Mouse (Mus musculus) lung, embryonic 15.5 days (tissue): ENCODE data around the gene Klc4. TPM values are rescaled to one million over a fixed set of nuclear protein-coding genes. Genes with fewer than 3 reads are reported as not detected.

ENCODE experiments used
- ATAC-seq: fragments of 200-750 bp; cut with Nextera tagmentation; 2 replicates; pipeline ENCODE4 v1.8.0; 2017; ENCODE audit warnings: moderate number of reproducible peaks, borderline replicate concordance; ENCODE audit not compliant: low FRiP score, low TSS enrichment; ENCODE audit errors: extremely low read depth
- H3K27ac ChIP-seq: fragments of 300-500 bp; sonication (generic); 2 replicates; pipeline ENCODE4 v1.5.1; 2015; ENCODE audit warnings: moderate library complexity, mild to moderate bottlenecking, inconsistent platforms
- H3K27me3 ChIP-seq: fragments of 300-500 bp; sonication (generic); 2 replicates; pipeline ENCODE4 v1.6.1; 2015; ENCODE audit warnings: inconsistent platforms
- H3K36me3 ChIP-seq: fragments of 300-500 bp; sonication (generic); 2 replicates; pipeline ENCODE4 v1.6.1; 2015; ENCODE audit warnings: inconsistent platforms
- H3K4me1 ChIP-seq: fragments of 300-500 bp; sonication (generic); 2 replicates; pipeline ENCODE4 v1.6.1; 2015; ENCODE audit warnings: inconsistent platforms
- H3K4me2 ChIP-seq: fragments of 300-500 bp; sonication (generic); 2 replicates; pipeline ENCODE4 v1.6.1; 2015; ENCODE audit warnings: inconsistent platforms, mild to moderate bottlenecking, moderate library complexity
- H3K4me3 ChIP-seq: fragments of 300-500 bp; sonication (generic); 2 replicates; pipeline ENCODE4 v1.5.1; 2015; ENCODE audit warnings: mild to moderate bottlenecking, inconsistent platforms
- H3K9ac ChIP-seq: fragments of 300-500 bp; sonication (generic); 2 replicates; pipeline ENCODE4 v1.6.1; 2015; ENCODE audit warnings: inconsistent platforms
- H3K9me3 ChIP-seq: fragments of 300-500 bp; sonication (generic); 2 replicates; pipeline ENCODE4 v1.6.1; 2016; ENCODE audit warnings: inconsistent platforms
- WGBS: fragments of 180-500 bp; shearing (Covaris S2); methylation state at CpG from one replicate; pipeline ENCODE4 v1.1.7; 2015; 5-methylcytosine and 5-hydroxymethylcytosine counted together
- polyA plus RNA-seq: library from polyadenylated mRNA; unstranded; fragments of >200 nt; fragmentation: Nextera tagmentation; extraction: Ambion mirVana; gene quantifications from 2 replicates; pipeline ENCODE4 v1.2.1, GENCODE M21; 2015

The Klc4 gene
- polyA plus RNA-seq, 1 experiment from 2014 or later = 25.8 TPM

DNA sequence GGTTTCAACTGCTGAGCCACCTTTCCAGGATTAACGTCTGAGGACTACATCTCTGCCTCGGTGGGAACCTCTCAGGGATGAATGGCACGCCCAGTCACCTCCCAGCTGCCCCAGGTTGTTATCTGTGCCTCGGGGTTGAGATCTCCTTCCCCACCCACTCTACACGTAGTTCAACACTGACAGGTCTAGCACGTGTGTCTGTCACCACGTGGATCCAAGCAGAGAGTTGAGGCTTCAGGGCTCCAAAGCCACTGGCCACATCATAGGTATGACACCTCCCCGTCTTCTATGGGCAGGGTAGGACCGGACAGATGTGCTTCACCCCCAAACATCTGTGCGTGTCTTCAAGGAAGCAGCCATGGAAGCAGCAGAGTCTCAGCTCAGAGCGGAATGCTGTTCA, 47.9 kb downstream of the Klc4 start:
- H3K9ac ChIP-seq = no peak overlapping the region
- H3K27ac ChIP-seq = no peak overlapping the region
- no peaks in the 10 kb centered on the region for H3K27me3 ChIP-seq
- H3K4me3 ChIP-seq = no peak overlapping the region
- H3K9me3 ChIP-seq = no peaks in the 10 kb centered on the region
- peaks cover 25% of the 10 kb centered on the region for H3K4me1 ChIP-seq
- WGBS = 86% methylated on average over 11 of the region's 11 CpGs
- H3K36me3 ChIP-seq = peaks cover 11% of the 10 kb centered on the region
- no peak for ATAC-seq
- H3K4me2 ChIP-seq = no peak overlapping the region

GRCm38 (mm10) chr17:46595336-46595735, 50.5 kb downstream of the Klc4 start:
- 84% methylated on average over 6 of the region's 6 CpGs for WGBS
- no peak overlapping the region for H3K4me2 ChIP-seq
- no peak for ATAC-seq
- H3K4me3 ChIP-seq = no peak overlapping the region
- no peak overlapping the region for H3K27ac ChIP-seq
- peaks cover 12% of the 10 kb centered on the region for H3K36me3 ChIP-seq
- peaks cover 35% of the 10 kb centered on the region for H3K4me1 ChIP-seq
- no peaks in the 10 kb centered on the region for H3K9me3 ChIP-seq
- H3K27me3 ChIP-seq = no peaks in the 10 kb centered on the region
- no peak overlapping the region for H3K9ac ChIP-seq

DNA sequence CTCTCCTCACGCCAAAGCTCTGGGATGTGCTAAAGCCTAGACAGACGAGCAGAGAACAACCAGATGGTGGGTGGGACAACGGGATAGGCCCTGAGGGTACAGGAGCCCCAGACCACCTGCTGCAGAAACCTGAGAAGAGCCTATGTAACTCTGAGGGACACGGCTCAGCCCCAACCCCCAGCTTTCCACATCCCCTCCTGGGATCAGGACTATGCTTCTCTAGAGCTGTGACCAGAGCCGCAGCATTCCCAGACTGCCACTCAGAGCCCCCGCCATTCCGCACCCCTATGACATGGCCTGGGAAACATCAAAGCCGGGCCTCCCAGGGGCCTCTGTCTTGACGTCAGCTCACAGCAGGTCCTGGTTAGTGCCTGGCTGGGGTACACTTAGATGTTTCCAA, 51.2 kb downstream of the Klc4 start:
- no peak overlapping the region for H3K4me2 ChIP-seq
- H3K4me3 ChIP-seq = no peak overlapping the region
- H3K27me3 ChIP-seq = no peaks in the 10 kb centered on the region
- H3K9me3 ChIP-seq = no peaks in the 10 kb centered on the region
- H3K9ac ChIP-seq = no peak overlapping the region
- peaks cover 36% of the 10 kb centered on the region for H3K4me1 ChIP-seq
- no peak for ATAC-seq
- H3K27ac ChIP-seq = no peak overlapping the region
- peaks cover 19% of the 10 kb centered on the region for H3K36me3 ChIP-seq
- 40% methylated on average over 9 of the region's 9 CpGs for WGBS

DNA sequence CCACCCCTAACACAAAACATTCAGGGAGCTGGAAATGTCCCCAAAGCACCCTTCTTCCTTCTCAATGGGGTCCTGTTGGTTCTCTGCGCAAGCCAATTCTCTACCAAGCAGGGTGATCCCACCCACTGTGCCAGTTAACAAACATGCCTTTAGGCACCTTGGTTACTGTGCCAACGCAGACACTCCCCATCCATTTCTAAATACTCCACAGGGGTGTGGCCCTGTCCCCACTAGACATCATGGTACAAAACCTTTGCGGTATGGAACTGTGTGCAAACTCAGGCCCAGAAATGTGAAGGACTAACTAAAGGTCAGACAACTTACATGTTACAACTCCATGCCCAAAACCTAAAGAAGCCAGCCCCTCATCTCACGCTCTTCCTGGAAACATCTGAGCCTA, 52.7 kb downstream of the Klc4 start:
- no peak for ATAC-seq
- H3K9ac ChIP-seq = no peak overlapping the region
- no peak overlapping the region for H3K4me3 ChIP-seq
- no peaks in the 10 kb centered on the region for H3K27me3 ChIP-seq
- H3K4me1 ChIP-seq = peaks cover 36% of the 10 kb centered on the region
- no peaks in the 10 kb centered on the region for H3K9me3 ChIP-seq
- no peak overlapping the region for H3K4me2 ChIP-seq
- WGBS = 78% methylated on average over 4 of the region's 4 CpGs
- H3K36me3 ChIP-seq = peaks cover 31% of the 10 kb centered on the region
- H3K27ac ChIP-seq = peak overlapping the region; percentile 60; the same call in 1 of the 2 replicates

- WGBS = 53% methylated on average over 19 of the region's 19 CpGs
- H3K27ac ChIP-seq = peak overlapping the region; percentile 24; the same call in 1 of the 2 replicates
- peaks cover 36% of the 10 kb centered on the region for H3K4me1 ChIP-seq
- peaks cover 39% of the 10 kb centered on the region for H3K36me3 ChIP-seq
- no peak overlapping the region for H3K9ac ChIP-seq
- no peak overlapping the region for H3K4me3 ChIP-seq
- H3K27me3 ChIP-seq = no peaks in the 10 kb centered on the region
- H3K9me3 ChIP-seq = no peaks in the 10 kb centered on the region
- peak; percentile 27; the same call in 1 of the 2 replicates for ATAC-seq
- 0 out of 2 replicates have a peak overlapping the region, but pooled peaks have one; percentile 2 for H3K4me2 ChIP-seq
Observed at GRCm38 (mm10) chr17:46591406-46591805, 54.4 kb downstream of the Klc4 start.

DNA sequence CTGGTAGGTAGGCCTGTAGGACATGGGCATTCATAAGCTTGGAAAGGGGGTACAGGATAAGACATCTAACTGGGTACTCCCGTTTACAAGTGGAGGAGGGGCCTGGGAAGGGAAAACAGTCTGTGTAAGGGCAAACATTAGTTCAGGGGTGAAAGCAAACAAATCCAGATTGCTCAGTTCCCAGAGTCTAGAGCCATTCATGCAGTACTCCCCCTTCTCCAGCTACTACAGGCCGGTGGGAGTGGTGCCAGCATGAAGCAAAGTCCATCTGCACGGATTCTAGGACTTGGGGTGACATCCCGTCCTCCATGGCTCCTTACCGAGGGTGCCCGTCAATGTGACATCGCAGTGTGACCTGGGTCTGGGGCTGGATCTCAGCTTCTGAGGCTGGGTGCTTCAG, 55.4 kb downstream of the Klc4 start:
- Histone ChIP-seq H3K4me1 (peaks cover 36% of the 10 kb centered on the region), H3K4me2 (no peak overlapping the region), H3K9me3 (no peaks in the 10 kb centered on the region), H3K27ac (0 out of 2 replicates have a peak overlapping the region, but pooled peaks have one; percentile 22), H3K9ac (no peak overlapping the region), H3K4me3 (no peak overlapping the region), H3K27me3 (no peaks in the 10 kb centered on the region), H3K36me3 (peaks cover 48% of the 10 kb centered on the region)
- no peak for ATAC-seq
- 71% methylated on average over 7 of the region's 7 CpGs for WGBS

GRCm38 (mm10) chr17:46589635-46590314, 56.0 kb downstream of the Klc4 start:
- no peak for ATAC-seq
- Histone ChIP-seq H3K36me3 (peaks cover 55% of the 10 kb centered on the region), H3K4me2 (no peak overlapping the region), H3K4me3 (no peak overlapping the region), H3K9me3 (no peaks in the 10 kb centered on the region), H3K27me3 (no peaks in the 10 kb centered on the region), H3K4me1 (peaks cover 31% of the 10 kb centered on the region), H3K9ac (no peak overlapping the region), H3K27ac (0 out of 2 replicates have a peak overlapping the region, but pooled peaks have one; percentile 22)
- WGBS = 90% methylated on average over 16 of the region's 16 CpGs

- no peak for ATAC-seq
- Histone ChIP-seq H3K9ac (no peak overlapping the region), H3K9me3 (no peaks in the 10 kb centered on the region), H3K4me1 (peaks cover 27% of the 10 kb centered on the region), H3K4me3 (no peak overlapping the region), H3K4me2 (no peak overlapping the region), H3K27me3 (no peaks in the 10 kb centered on the region), H3K27ac (no peak overlapping the region), H3K36me3 (peaks cover 58% of the 10 kb centered on the region)
- 90% methylated on average over 6 of the region's 6 CpGs for WGBS
Observed at GRCm38 (mm10) chr17:46588913-46589312, 56.9 kb downstream of the Klc4 start.

GRCm38 (mm10) chr17:46588173-46588572, 57.6 kb downstream of the Klc4 start:
- H3K4me2 ChIP-seq = no peak overlapping the region
- peaks cover 23% of the 10 kb centered on the region for H3K4me1 ChIP-seq
- H3K4me3 ChIP-seq = no peak overlapping the region
- WGBS = 80% methylated on average over 9 of the region's 9 CpGs
- no peak for ATAC-seq
- H3K27ac ChIP-seq = no peak overlapping the region
- H3K9me3 ChIP-seq = no peaks in the 10 kb centered on the region
- H3K9ac ChIP-seq = no peak overlapping the region
- H3K27me3 ChIP-seq = no peaks in the 10 kb centered on the region
- peaks cover 58% of the 10 kb centered on the region for H3K36me3 ChIP-seq

DNA sequence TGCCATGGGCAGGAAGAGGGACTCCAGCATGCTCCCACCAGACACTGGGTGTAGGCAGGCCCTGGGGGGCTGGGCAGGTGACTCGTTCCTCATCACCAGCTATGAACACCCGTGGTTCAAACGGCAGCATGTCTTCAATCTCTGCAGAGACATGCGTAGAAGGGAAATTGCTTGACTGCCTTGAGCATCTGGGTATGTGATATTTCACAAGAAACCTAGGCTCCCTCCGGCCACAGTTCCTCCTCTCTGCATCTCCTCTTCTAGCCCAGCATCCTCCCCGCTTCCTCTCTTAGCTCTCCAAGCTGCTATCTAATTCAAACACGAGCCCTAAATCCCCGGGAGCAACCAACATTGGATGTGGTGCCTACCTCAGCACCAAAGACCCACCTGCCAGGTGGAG, 59.5 kb downstream of the Klc4 start:
- Histone ChIP-seq H3K9me3 (no peaks in the 10 kb centered on the region), H3K27ac (no peak overlapping the region), H3K4me1 (peaks cover 11% of the 10 kb centered on the region; the same call in 1 of the 2 replicates), H3K9ac (no peak overlapping the region), H3K36me3 (peaks cover 73% of the 10 kb centered on the region), H3K4me3 (no peak overlapping the region), H3K4me2 (no peak overlapping the region), H3K27me3 (no peaks in the 10 kb centered on the region)
- no peak for ATAC-seq
- WGBS = 89% methylated on average over 8 of the region's 8 CpGs
